Mouse (Mus musculus): ENCODE results near the gene Ivns1abp. TPM values are rescaled to one million over a fixed set of nuclear protein-coding genes. Genes with fewer than 3 reads are reported as not detected.

The Ivns1abp gene
- polyA plus RNA-seq, 1 experiment from 2014 or later: 331 TPM

- H3K27me3 ChIP-seq (replicated peaks; ENCODE audit: control insufficient read depth, insufficient read depth, low read length): no peaks in the 10 kb centered on the region
- no peak overlapping the region for H3K4me2 ChIP-seq (ENCODE audit: low read depth, low read length)
- H3K9me3 ChIP-seq (ENCODE audit: control insufficient read depth, low read length): no peaks in the 10 kb centered on the region
- H3K36me3 ChIP-seq (ENCODE audit: control insufficient read depth, insufficient read depth, low read length): no peaks in the 10 kb centered on the region
- H3K27ac ChIP-seq (ENCODE audit: low read length): no peak overlapping the region
- H3K4me3 ChIP-seq (ENCODE audit: low read length): no peak overlapping the region
- H3K9ac ChIP-seq (ENCODE audit: low read depth, low read length): no peak overlapping the region
- WGBS: 72% methylated on average over 7 of the region's 7 CpGs
- H3K4me1 ChIP-seq (ENCODE audit: control insufficient read depth, insufficient read depth, low read length): peaks cover 7% of the 10 kb centered on the region
- no peak for ATAC-seq
Measured at GRCm38 (mm10) chr1:151329601-151330000, 14.7 kb upstream of the Ivns1abp start.

GRCm38 (mm10) chr1:151332819-151333218 is 11.5 kb upstream of the Ivns1abp start:
- Histone ChIP-seq H3K4me2 (ENCODE audit: low read depth, low read length) (no peak overlapping the region), H3K4me3 (ENCODE audit: low read length) (no peak overlapping the region), H3K36me3 (ENCODE audit: control insufficient read depth, insufficient read depth, low read length) (no peaks in the 10 kb centered on the region), H3K27me3 (replicated peaks; ENCODE audit: control insufficient read depth, insufficient read depth, low read length) (no peaks in the 10 kb centered on the region), H3K4me1 (ENCODE audit: control insufficient read depth, insufficient read depth, low read length) (peaks cover 7% of the 10 kb centered on the region), H3K9ac (ENCODE audit: low read depth, low read length) (no peak overlapping the region), H3K27ac (ENCODE audit: low read length) (no peak overlapping the region; the same call in 1 of the 2 replicates), H3K9me3 (ENCODE audit: control insufficient read depth, low read length) (no peaks in the 10 kb centered on the region)
- 62% methylated on average over 3 of the region's 3 CpGs for WGBS
- peak; percentile 48 for ATAC-seq

- Histone ChIP-seq H3K27ac (ENCODE audit: low read length) (no peak overlapping the region), H3K4me1 (ENCODE audit: control insufficient read depth, insufficient read depth, low read length) (peaks cover 5% of the 10 kb centered on the region; the same call in 1 of the 2 replicates), H3K9ac (ENCODE audit: low read depth, low read length) (no peak overlapping the region), H3K27me3 (replicated peaks; ENCODE audit: control insufficient read depth, insufficient read depth, low read length) (no peaks in the 10 kb centered on the region), H3K9me3 (ENCODE audit: control insufficient read depth, low read length) (no peaks in the 10 kb centered on the region), H3K4me3 (ENCODE audit: low read length) (no peak overlapping the region), H3K4me2 (ENCODE audit: low read depth, low read length) (no peak overlapping the region), H3K36me3 (ENCODE audit: control insufficient read depth, insufficient read depth, low read length) (no peaks in the 10 kb centered on the region)
- no peak for ATAC-seq
Measured at GRCm38 (mm10) chr1:151338234-151338633, 6.0 kb upstream of the Ivns1abp start.

- Histone ChIP-seq H3K9ac (ENCODE audit: low read depth, low read length) (no peak overlapping the region), H3K27me3 (replicated peaks; ENCODE audit: control insufficient read depth, insufficient read depth, low read length) (no peaks in the 10 kb centered on the region), H3K27ac (ENCODE audit: low read length) (peak overlapping the region; percentile 18; the same call in 1 of the 2 replicates), H3K9me3 (ENCODE audit: control insufficient read depth, low read length) (no peaks in the 10 kb centered on the region), H3K4me2 (ENCODE audit: low read depth, low read length) (no peak overlapping the region), H3K4me1 (ENCODE audit: control insufficient read depth, insufficient read depth, low read length) (peaks cover 4% of the 10 kb centered on the region; the same call in 1 of the 2 replicates), H3K36me3 (ENCODE audit: control insufficient read depth, insufficient read depth, low read length) (no peaks in the 10 kb centered on the region), H3K4me3 (ENCODE audit: low read length) (no peak overlapping the region)
- ATAC-seq: peak; percentile 38; the same call in 1 of the 2 replicates
- WGBS: 50% methylated on average over 2 of the region's 2 CpGs
Measured at GRCm38 (mm10) chr1:151338941-151339340, 5.3 kb upstream of the Ivns1abp start.

- Histone ChIP-seq H3K9ac (ENCODE audit: low read depth, low read length) (0 out of 2 replicates have a peak overlapping the region, but pooled peaks have one; percentile 2), H3K4me2 (ENCODE audit: low read depth, low read length) (peak overlapping the region; percentile 37), H3K9me3 (ENCODE audit: control insufficient read depth, low read length) (no peaks in the 10 kb centered on the region), H3K27me3 (replicated peaks; ENCODE audit: control insufficient read depth, insufficient read depth, low read length) (no peaks in the 10 kb centered on the region), H3K27ac (ENCODE audit: low read length) (peak overlapping the region; percentile 89), H3K4me3 (ENCODE audit: low read length) (0 out of 2 replicates have a peak overlapping the region, but pooled peaks have one; percentile 4), H3K4me1 (ENCODE audit: control insufficient read depth, insufficient read depth, low read length) (peaks cover 4% of the 10 kb centered on the region; the same call in 1 of the 2 replicates), H3K36me3 (ENCODE audit: control insufficient read depth, insufficient read depth, low read length) (no peaks in the 10 kb centered on the region)
- WGBS: 37% methylated on average over 8 of the region's 8 CpGs
- ATAC-seq: no peak
Measured at GRCm38 (mm10) chr1:151341321-151342044, 2.8 kb upstream of the Ivns1abp start.

GRCm38 (mm10) chr1:151342311-151342710 is 2.0 kb upstream of the Ivns1abp start:
- Histone ChIP-seq H3K27ac (ENCODE audit: low read length) (peak overlapping the region; percentile 89; the same call in 1 of the 2 replicates), H3K4me2 (ENCODE audit: low read depth, low read length) (peak overlapping the region; percentile 67), H3K9me3 (ENCODE audit: control insufficient read depth, low read length) (no peaks in the 10 kb centered on the region), H3K4me1 (ENCODE audit: control insufficient read depth, insufficient read depth, low read length) (peaks cover 7% of the 10 kb centered on the region), H3K9ac (ENCODE audit: low read depth, low read length) (0 out of 2 replicates have a peak overlapping the region, but pooled peaks have one; percentile 2), H3K27me3 (replicated peaks; ENCODE audit: control insufficient read depth, insufficient read depth, low read length) (no peaks in the 10 kb centered on the region), H3K36me3 (ENCODE audit: control insufficient read depth, insufficient read depth, low read length) (no peaks in the 10 kb centered on the region), H3K4me3 (ENCODE audit: low read length) (no peak overlapping the region; the same call in 1 of the 2 replicates)
- no peak for ATAC-seq
- 55% methylated on average over 3 of the region's 3 CpGs for WGBS

- Histone ChIP-seq H3K36me3 (ENCODE audit: control insufficient read depth, insufficient read depth, low read length) (no peaks in the 10 kb centered on the region), H3K27me3 (replicated peaks; ENCODE audit: control insufficient read depth, insufficient read depth, low read length) (no peaks in the 10 kb centered on the region), H3K4me1 (ENCODE audit: control insufficient read depth, insufficient read depth, low read length) (peaks cover 7% of the 10 kb centered on the region), H3K9me3 (ENCODE audit: control insufficient read depth, low read length) (no peaks in the 10 kb centered on the region), H3K27ac (ENCODE audit: low read length) (peak overlapping the region; percentile 93), H3K9ac (ENCODE audit: low read depth, low read length) (peak overlapping the region; percentile 70), H3K4me3 (ENCODE audit: low read length) (peak overlapping the region; percentile 85), H3K4me2 (ENCODE audit: low read depth, low read length) (peak overlapping the region; percentile 67)
- ATAC-seq: no peak
- WGBS: 23% methylated on average over 6 of the region's 6 CpGs
Measured at GRCm38 (mm10) chr1:151342968-151343367, 1.3 kb upstream of the Ivns1abp start.

- peak overlapping the region; percentile 67 for H3K4me2 ChIP-seq (ENCODE audit: low read depth, low read length)
- WGBS: under 1% methylated on average over 17 of the region's 17 CpGs
- peak; percentile 15; the same call in 1 of the 2 replicates for ATAC-seq
- H3K4me3 ChIP-seq (ENCODE audit: low read length): peak overlapping the region; percentile 85
- peaks cover 7% of the 10 kb centered on the region for H3K4me1 ChIP-seq (ENCODE audit: control insufficient read depth, insufficient read depth, low read length)
- no peaks in the 10 kb centered on the region for H3K9me3 ChIP-seq (ENCODE audit: control insufficient read depth, low read length)
- H3K27me3 ChIP-seq (replicated peaks; ENCODE audit: control insufficient read depth, insufficient read depth, low read length): no peaks in the 10 kb centered on the region
- no peaks in the 10 kb centered on the region for H3K36me3 ChIP-seq (ENCODE audit: control insufficient read depth, insufficient read depth, low read length)
- peak overlapping the region; percentile 70 for H3K9ac ChIP-seq (ENCODE audit: low read depth, low read length)
- peak overlapping the region; percentile 93 for H3K27ac ChIP-seq (ENCODE audit: low read length)
Measured at GRCm38 (mm10) chr1:151343571-151344282, 550 bp upstream of the Ivns1abp start.

- ATAC-seq: peak; percentile 67
- no peaks in the 10 kb centered on the region for H3K27me3 ChIP-seq (replicated peaks; ENCODE audit: control insufficient read depth, insufficient read depth, low read length)
- H3K4me2 ChIP-seq (ENCODE audit: low read depth, low read length): peak overlapping the region; percentile 56
- peak overlapping the region; percentile 96 for H3K27ac ChIP-seq (ENCODE audit: low read length)
- peaks cover 6% of the 10 kb centered on the region; the same call in 1 of the 2 replicates for H3K4me1 ChIP-seq (ENCODE audit: control insufficient read depth, insufficient read depth, low read length)
- peak overlapping the region; percentile 94 for H3K9ac ChIP-seq (ENCODE audit: low read depth, low read length)
- H3K36me3 ChIP-seq (ENCODE audit: control insufficient read depth, insufficient read depth, low read length): peaks cover 2% of the 10 kb centered on the region; the same call in 1 of the 2 replicates
- no peaks in the 10 kb centered on the region for H3K9me3 ChIP-seq (ENCODE audit: control insufficient read depth, low read length)
- H3K4me3 ChIP-seq (ENCODE audit: low read length): peak overlapping the region; percentile 85
- under 1% methylated on average over 55 of the region's 55 CpGs for WGBS
Measured at GRCm38 (mm10) chr1:151345109-151345862, 1.0 kb downstream of the Ivns1abp start.

Data from intestine, embryonic 16.5 days (tissue).